Mouse (Mus musculus) lung, adult 18-20 months (tissue): ENCODE measurements around the gene Dohh.

ENCODE experiments used
- DNase-seq, 2 experiments: peaks; one replicate each; pipeline ENCODE4 v3.0.0; 2022; ENCODE audit warnings: mixed read lengths in 2 of 2

Dohh gene

GRCm38 (mm10) chr10:81383802-81384604 lies at the start of gene Dohh, which contains the start of gene Gm48551:
TSS of gene Dohh (plus strand) at chr10:81384428.
TSS of gene Gm48551 (plus strand) at chr10:81384466.
- DNase-seq = peak; percentile 98 to 99

- DNase-seq = no peak
Observed at GRCm38 (mm10) chr10:81335393-81336340, 48.6 kb upstream of the Dohh start.

GRCm38 (mm10) chr10:81336558-81336957 lies 47.7 kb upstream of the Dohh start:
- DNase-seq = no peak

GRCm38 (mm10) chr10:81340551-81341332 lies 43.5 kb upstream of the Dohh start:
- DNase-seq = no peak

GRCm38 (mm10) chr10:81341333-81341949 lies 42.8 kb upstream of the Dohh start:
- peak; percentile 55 to 75 for DNase-seq

- DNase-seq = no peak
Observed at GRCm38 (mm10) chr10:81342686-81343505, 41.3 kb upstream of the Dohh start, which contains the start of gene Gipc3. TSS of gene Gipc3 (minus strand) at chr10:81343266.

- DNase-seq = no peak
Observed at GRCm38 (mm10) chr10:81344421-81345161, 39.6 kb upstream of the Dohh start.

GRCm38 (mm10) chr10:81345162-81345534 lies 39.1 kb upstream of the Dohh start:
- no peak for DNase-seq

GRCm38 (mm10) chr10:81346453-81347067 lies 37.7 kb upstream of the Dohh start:
- peak; percentile 77 to 89 for DNase-seq

GRCm38 (mm10) chr10:81349146-81349545 lies 35.1 kb upstream of the Dohh start:
- peak; percentile 70 to 75 for DNase-seq

GRCm38 (mm10) chr10:81349961-81350350 lies 34.3 kb upstream of the Dohh start:
- no peak for DNase-seq

GRCm38 (mm10) chr10:81350351-81351063 lies 33.7 kb upstream of the Dohh start, which contains the start of gene Hmg20b:
TSS of gene Hmg20b (minus strand) at chr10:81350480.
- DNase-seq = peak; percentile 100

GRCm38 (mm10) chr10:81351678-81352291 lies 32.4 kb upstream of the Dohh start:
- no peak for DNase-seq

- no peak for DNase-seq
Observed at GRCm38 (mm10) chr10:81354738-81355477, 29.3 kb upstream of the Dohh start.

GRCm38 (mm10) chr10:81355533-81355932 lies 28.7 kb upstream of the Dohh start:
- no peak for DNase-seq

GRCm38 (mm10) chr10:81356352-81356990 lies 27.8 kb upstream of the Dohh start:
- peak; percentile 46 to 48 for DNase-seq
